Mouse (Mus musculus) limb, embryonic 10.5 days (tissue): ENCODE data around the gene Prpsap2. TPM values are rescaled to one million over a fixed set of nuclear protein-coding genes. Genes with fewer than 3 reads are reported as not detected.

ENCODE experiments used
- DNase-seq: peaks from one replicate; pipeline ENCODE4 v3.0.0-alpha.2; 2017; ENCODE audit warnings: low spot score
- H3K27ac ChIP-seq: fragments of 300-500 bp; sonication (generic); 2 replicates; pipeline ENCODE4 v1.5.1; 2016; ENCODE audit warnings: mild to moderate bottlenecking
- H3K27me3 ChIP-seq: fragments of 300-500 bp; sonication (generic); 2 replicates; pipeline ENCODE4 v1.6.1; 2016; ENCODE audit warnings: low read depth, mild to moderate bottlenecking; ENCODE audit not compliant: poor library complexity, severe bottlenecking
- H3K36me3 ChIP-seq: fragments of 300-500 bp; sonication (generic); 2 replicates; pipeline ENCODE4 v1.6.1; 2016; ENCODE audit warnings: mild to moderate bottlenecking, moderate library complexity
- H3K4me1 ChIP-seq: fragments of 300-500 bp; sonication (generic); 2 replicates; pipeline ENCODE4 v1.6.1; 2016
- H3K4me3 ChIP-seq: fragments of 300-500 bp; sonication (generic); 2 replicates; pipeline ENCODE4 v1.5.1; 2016; ENCODE audit warnings: mild to moderate bottlenecking, moderate library complexity
- H3K9me3 ChIP-seq: fragments of 300-500 bp; sonication (generic); replicated peaks from 2 replicates; pipeline ENCODE4 v1.6.1; 2016; ENCODE audit warnings: mild to moderate bottlenecking
- WGBS: fragments of 180-500 bp; shearing (Covaris S2); methylation state at CpG from one replicate; pipeline ENCODE4 v1.1.7; 2016; 5-methylcytosine and 5-hydroxymethylcytosine counted together
- polyA plus RNA-seq: library from polyadenylated mRNA; unstranded; fragments of >200 nt; fragmentation: Nextera tagmentation; extraction: Ambion mirVana; gene quantifications from 2 replicates; pipeline ENCODE4 v1.2.1, GENCODE M21; 2016

Prpsap2 gene
- polyA plus RNA-seq, 1 experiment from 2014 or later, result 32.4 TPM

DNA sequence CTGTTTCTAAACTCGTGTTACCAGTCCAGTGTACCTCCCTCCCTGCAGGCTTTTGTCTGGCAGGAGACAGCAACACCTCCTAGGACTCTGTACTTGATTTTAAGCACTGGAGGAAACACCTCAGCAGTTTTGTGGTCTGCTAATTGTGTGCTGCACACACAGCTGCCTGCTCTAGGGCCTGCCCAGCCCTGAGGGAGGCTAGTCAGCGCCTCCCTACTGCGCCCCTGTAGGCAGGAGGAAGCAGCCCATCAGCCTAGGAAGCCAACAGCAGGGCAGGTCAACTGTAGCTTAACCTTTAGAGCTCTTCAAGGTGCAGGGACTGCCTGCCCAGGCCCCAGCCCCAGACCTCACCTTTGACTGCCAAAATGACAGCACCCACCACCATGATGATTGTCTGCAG is 53.0 kb downstream of the Prpsap2 start:
- Histone ChIP-seq H3K27ac (peak overlapping the region; percentile 53; the same call in 1 of the 2 replicates), H3K27me3 (peaks cover 10% of the 10 kb centered on the region; the same call in 1 of the 2 replicates), H3K4me1 (peaks cover 12% of the 10 kb centered on the region), H3K9me3 (no peaks in the 10 kb centered on the region), H3K4me3 (no peak overlapping the region), H3K36me3 (0 out of 2 replicates have a peak, but pooled peaks cover 3% of the 10 kb centered on the region)
- WGBS, result 56% methylated on average over 3 of the region's 3 CpGs
- DNase-seq, result no peak

- no peak for DNase-seq
- Histone ChIP-seq H3K9me3 (no peaks in the 10 kb centered on the region), H3K36me3 (0 out of 2 replicates have a peak, but pooled peaks cover 8% of the 10 kb centered on the region), H3K27me3 (0 out of 2 replicates have a peak, but pooled peaks cover 4% of the 10 kb centered on the region), H3K27ac (no peak overlapping the region), H3K4me1 (peaks cover 12% of the 10 kb centered on the region), H3K4me3 (no peak overlapping the region)
- WGBS, result 67% methylated on average over 4 of the region's 4 CpGs
Observed at GRCm38 (mm10) chr11:61706232-61706631, 55.7 kb downstream of the Prpsap2 start.

DNA sequence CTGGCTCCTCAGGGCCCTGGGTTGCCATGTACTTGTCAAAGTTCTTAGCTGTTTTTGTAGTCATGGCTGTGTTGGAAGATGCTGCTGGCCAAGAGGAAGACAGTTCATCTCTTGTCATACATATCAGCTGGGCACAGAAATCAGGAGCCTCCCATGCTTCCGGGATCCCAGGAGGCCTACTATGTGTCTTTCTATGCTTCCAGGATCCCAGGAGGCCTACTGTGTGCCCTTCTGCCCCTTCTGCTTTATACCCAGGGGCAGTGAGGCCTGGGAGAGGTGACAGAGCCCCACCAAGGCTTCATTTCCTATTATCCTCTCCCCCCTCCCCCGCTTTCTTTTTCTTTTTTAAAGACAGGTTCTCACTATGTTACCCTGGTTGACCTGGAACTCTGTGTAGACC is 56.3 kb downstream of the Prpsap2 start:
- DNase-seq, result no peak
- H3K27ac ChIP-seq, result no peak overlapping the region
- peaks cover 12% of the 10 kb centered on the region for H3K4me1 ChIP-seq
- no peaks in the 10 kb centered on the region for H3K9me3 ChIP-seq
- 0 out of 2 replicates have a peak, but pooled peaks cover 8% of the 10 kb centered on the region for H3K36me3 ChIP-seq
- 0 out of 2 replicates have a peak, but pooled peaks cover 4% of the 10 kb centered on the region for H3K27me3 ChIP-seq
- WGBS, result 87% methylated on average over 2 of the region's 2 CpGs
- no peak overlapping the region for H3K4me3 ChIP-seq

DNA sequence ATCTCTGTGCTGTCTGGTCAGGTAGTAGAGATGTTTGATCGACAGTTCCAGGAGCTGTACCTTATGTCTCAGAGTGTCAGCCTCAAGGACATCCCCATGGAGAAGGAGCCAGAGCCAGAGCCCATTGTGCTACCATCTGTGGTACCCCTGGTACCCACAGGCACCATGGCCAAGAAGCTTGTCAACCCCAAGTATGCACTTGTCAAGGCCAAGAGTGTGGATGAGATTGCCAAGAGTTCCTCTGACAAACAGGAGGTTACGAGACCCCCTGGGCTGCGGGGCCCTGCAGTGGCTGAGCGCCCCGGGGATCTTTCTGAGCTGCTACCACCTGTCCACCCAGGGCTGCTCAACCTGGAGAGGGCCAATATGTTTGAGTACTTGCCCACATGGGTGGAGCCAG is 59.4 kb downstream of the Prpsap2 start:
- Histone ChIP-seq H3K36me3 (0 out of 2 replicates have a peak, but pooled peaks cover 7% of the 10 kb centered on the region), H3K9me3 (no peaks in the 10 kb centered on the region), H3K27ac (no peak overlapping the region), H3K27me3 (0 out of 2 replicates have a peak, but pooled peaks cover 2% of the 10 kb centered on the region), H3K4me3 (no peak overlapping the region), H3K4me1 (peaks cover 3% of the 10 kb centered on the region; the same call in 1 of the 2 replicates)
- 96% methylated on average over 5 of the region's 5 CpGs for WGBS
- no peak for DNase-seq

- Histone ChIP-seq H3K4me1 (peaks cover 3% of the 10 kb centered on the region; the same call in 1 of the 2 replicates), H3K9me3 (no peaks in the 10 kb centered on the region), H3K27ac (no peak overlapping the region), H3K4me3 (no peak overlapping the region), H3K27me3 (no peaks in the 10 kb centered on the region), H3K36me3 (0 out of 2 replicates have a peak, but pooled peaks cover 5% of the 10 kb centered on the region)
- 90% methylated on average over 5 of the region's 5 CpGs for WGBS
- no peak for DNase-seq
Observed at GRCm38 (mm10) chr11:61701696-61702095, 60.2 kb downstream of the Prpsap2 start.

GRCm38 (mm10) chr11:61699933-61700332 is 62.0 kb downstream of the Prpsap2 start:
- Histone ChIP-seq H3K9me3 (no peaks in the 10 kb centered on the region), H3K27ac (no peak overlapping the region), H3K27me3 (no peaks in the 10 kb centered on the region), H3K4me3 (no peak overlapping the region), H3K4me1 (peaks cover 3% of the 10 kb centered on the region; the same call in 1 of the 2 replicates), H3K36me3 (0 out of 2 replicates have a peak, but pooled peaks cover 5% of the 10 kb centered on the region)
- WGBS, result 86% methylated on average over 4 of the region's 4 CpGs
- no peak for DNase-seq

GRCm38 (mm10) chr11:61699460-61699859 is 62.4 kb downstream of the Prpsap2 start:
- DNase-seq, result no peak
- 85% methylated on average over 5 of the region's 5 CpGs for WGBS
- no peak overlapping the region for H3K4me3 ChIP-seq
- H3K27ac ChIP-seq, result no peak overlapping the region
- H3K36me3 ChIP-seq, result 0 out of 2 replicates have a peak, but pooled peaks cover 5% of the 10 kb centered on the region
- peaks cover 3% of the 10 kb centered on the region; the same call in 1 of the 2 replicates for H3K4me1 ChIP-seq
- H3K27me3 ChIP-seq, result no peaks in the 10 kb centered on the region
- no peaks in the 10 kb centered on the region for H3K9me3 ChIP-seq

DNA sequence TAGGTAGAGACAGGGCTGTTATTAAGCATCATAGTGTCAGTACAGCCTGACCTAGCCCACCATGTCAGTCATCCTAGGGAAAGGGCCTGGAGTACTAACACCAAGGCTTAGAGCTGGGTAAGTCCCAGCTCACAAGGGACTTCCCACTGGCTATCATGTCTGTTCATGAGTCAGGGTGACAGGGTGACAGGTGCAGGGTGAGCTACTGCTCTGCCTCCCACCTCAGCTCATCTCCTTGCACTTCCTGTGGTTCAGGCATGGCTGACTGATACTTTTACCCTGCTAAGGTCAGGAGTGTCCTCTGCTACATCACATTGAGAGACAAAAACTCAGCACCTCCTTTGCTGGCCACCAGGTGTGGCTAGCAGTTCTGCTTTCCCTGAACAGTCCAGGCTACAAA is 63.0 kb downstream of the Prpsap2 start:
- Histone ChIP-seq H3K4me1 (peaks cover 3% of the 10 kb centered on the region; the same call in 1 of the 2 replicates), H3K27me3 (no peaks in the 10 kb centered on the region), H3K4me3 (no peak overlapping the region), H3K9me3 (no peaks in the 10 kb centered on the region), H3K36me3 (0 out of 2 replicates have a peak, but pooled peaks cover 5% of the 10 kb centered on the region), H3K27ac (no peak overlapping the region)
- no peak for DNase-seq

DNA sequence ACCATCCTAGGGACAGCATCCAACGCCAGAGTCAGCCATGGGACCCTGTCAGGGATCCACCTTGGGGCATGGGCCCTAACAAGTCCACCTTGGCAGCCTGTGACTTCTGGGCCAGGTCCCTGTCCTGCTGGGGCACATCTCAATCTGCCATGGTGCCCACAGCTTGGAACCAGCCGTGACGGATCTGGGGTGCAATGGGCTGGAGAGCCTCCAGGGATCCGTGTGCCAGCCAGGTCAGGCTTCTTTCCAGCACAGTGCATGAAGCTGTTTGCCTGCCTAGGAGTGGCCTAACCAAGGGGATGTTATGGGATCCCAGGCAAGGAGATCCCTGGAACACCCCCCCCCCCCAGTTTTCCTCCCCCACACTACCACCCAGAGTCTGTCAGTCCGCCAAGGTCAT is 68.9 kb downstream of the Prpsap2 start:
- 0 out of 2 replicates have a peak, but pooled peaks cover 4% of the 10 kb centered on the region for H3K36me3 ChIP-seq
- DNase-seq, result no peak
- H3K4me1 ChIP-seq, result no peaks in the 10 kb centered on the region
- H3K27me3 ChIP-seq, result no peaks in the 10 kb centered on the region
- 89% methylated on average over 5 of the region's 5 CpGs for WGBS
- no peak overlapping the region for H3K4me3 ChIP-seq
- H3K27ac ChIP-seq, result no peak overlapping the region
- H3K9me3 ChIP-seq, result no peaks in the 10 kb centered on the region

DNA sequence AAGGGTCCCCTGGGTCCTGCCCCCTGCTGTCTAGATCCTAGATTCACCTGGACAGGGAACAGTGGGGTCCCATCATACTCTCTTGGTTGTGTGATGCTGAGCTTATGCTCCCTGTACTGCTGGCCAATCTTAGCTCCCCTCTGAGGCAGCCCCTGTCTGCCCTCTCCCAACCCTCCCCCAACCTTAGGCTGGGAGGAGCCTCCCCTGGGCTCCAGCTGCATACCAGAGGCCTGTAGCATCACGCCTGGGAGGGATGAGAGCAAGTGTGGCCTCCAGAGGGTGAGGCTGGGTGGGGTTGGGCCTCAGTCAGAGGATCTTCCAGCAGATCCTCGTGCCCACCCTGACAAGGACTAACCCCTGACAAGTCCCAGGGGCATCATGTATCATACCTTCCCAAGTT is 74.3 kb downstream of the Prpsap2 start:
- H3K4me1 ChIP-seq, result peaks cover 38% of the 10 kb centered on the region
- WGBS, result 41% methylated on average over 2 of the region's 2 CpGs
- H3K9me3 ChIP-seq, result no peaks in the 10 kb centered on the region
- no peak overlapping the region for H3K4me3 ChIP-seq
- DNase-seq, result no peak
- H3K27ac ChIP-seq, result no peak overlapping the region
- no peaks in the 10 kb centered on the region for H3K36me3 ChIP-seq
- H3K27me3 ChIP-seq, result peaks cover 39% of the 10 kb centered on the region

DNA sequence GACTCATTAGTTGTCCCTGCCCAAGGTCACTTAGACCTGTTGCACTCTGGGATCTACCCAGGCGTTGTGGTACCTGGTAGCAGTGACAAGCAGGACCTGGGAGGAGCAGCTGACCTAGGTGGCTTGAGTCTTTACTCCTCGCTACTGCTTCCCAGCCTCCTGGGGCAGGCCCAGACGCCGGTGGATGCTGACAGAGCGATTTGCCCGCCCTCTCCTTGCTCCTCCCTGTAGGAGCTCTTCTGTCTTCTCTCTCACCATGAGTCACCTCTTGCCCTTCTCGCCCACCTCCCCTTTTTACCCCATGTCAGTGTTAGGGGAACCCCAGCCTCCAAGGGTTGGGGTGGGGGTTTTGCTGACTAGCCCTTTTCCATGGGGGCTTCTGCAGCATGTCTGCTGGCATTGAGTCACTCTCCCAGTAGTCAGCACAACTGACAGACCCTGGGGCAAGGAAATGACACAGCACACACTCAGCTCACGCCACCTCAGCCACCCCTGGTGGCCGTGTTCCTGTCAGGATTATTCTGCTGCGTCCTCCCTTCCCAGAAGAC is 74.9 kb downstream of the Prpsap2 start:
- peaks cover 38% of the 10 kb centered on the region for H3K4me1 ChIP-seq
- H3K4me3 ChIP-seq, result no peak overlapping the region
- no peak overlapping the region for H3K27ac ChIP-seq
- WGBS, result 41% methylated on average over 10 of the region's 10 CpGs
- DNase-seq, result no peak
- no peaks in the 10 kb centered on the region for H3K36me3 ChIP-seq
- H3K27me3 ChIP-seq, result peaks cover 40% of the 10 kb centered on the region
- H3K9me3 ChIP-seq, result no peaks in the 10 kb centered on the region

DNA sequence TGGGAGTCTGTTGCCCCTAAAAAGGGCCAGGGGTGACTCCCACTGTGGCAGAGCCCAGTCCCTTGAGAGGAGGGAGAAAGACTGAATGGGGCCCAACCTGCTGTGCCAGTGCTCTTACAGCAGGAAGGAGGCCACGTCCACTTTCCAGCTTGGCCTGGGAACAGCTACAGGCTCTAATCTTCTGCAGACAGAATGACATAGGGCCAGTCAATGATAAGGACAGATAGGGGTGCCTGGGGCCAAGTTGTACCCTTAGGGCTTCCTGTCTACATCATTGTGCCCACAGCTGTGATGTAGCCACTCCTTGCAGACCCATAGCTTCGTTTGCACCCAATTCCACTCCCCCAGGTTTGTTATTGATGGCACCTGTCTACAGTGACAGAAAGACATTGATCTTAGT is 75.7 kb downstream of the Prpsap2 start:
- Histone ChIP-seq H3K27ac (no peak overlapping the region), H3K27me3 (peaks cover 40% of the 10 kb centered on the region), H3K9me3 (no peaks in the 10 kb centered on the region), H3K4me3 (no peak overlapping the region), H3K4me1 (peaks cover 38% of the 10 kb centered on the region), H3K36me3 (no peaks in the 10 kb centered on the region)
- DNase-seq, result no peak
- 60% methylated on average over 2 of the region's 2 CpGs for WGBS

- no peak for DNase-seq
- H3K36me3 ChIP-seq, result no peaks in the 10 kb centered on the region
- 73% methylated on average over 8 of the region's 8 CpGs for WGBS
- no peaks in the 10 kb centered on the region for H3K9me3 ChIP-seq
- peak overlapping the region; percentile 59 for H3K4me3 ChIP-seq
- H3K27ac ChIP-seq, result peak overlapping the region; percentile 76; the same call in 1 of the 2 replicates
- H3K4me1 ChIP-seq, result peaks cover 38% of the 10 kb centered on the region
- peaks cover 40% of the 10 kb centered on the region for H3K27me3 ChIP-seq
Observed at GRCm38 (mm10) chr11:61685119-61685725, 76.7 kb downstream of the Prpsap2 start.
